Mouse (Mus musculus) T-helper 1 cell (primary cell): ENCODE results near the gene Gm498.

ENCODE experiments used
- in situ Hi-C: fragments of 300-600 bp; cut with MboI, MseI; formaldehyde crosslinking; loops from one replicate; pipeline ENCODE4 v1.15.1; 2025; ENCODE audit warnings: high pct_unique_total_duplicates

Gm498 gene

GRCm38 (mm10) chr7:143891146-143891545, 24.5 kb downstream of the Gm498 start:
- in situ Hi-C loops: no loop called here

GRCm38 (mm10) chr7:143892361-143892760, 25.7 kb downstream of the Gm498 start:
- in situ Hi-C loops: no loop called here

GRCm38 (mm10) chr7:143900667-143901066, 34.0 kb downstream of the Gm498 start:
- in situ Hi-C loops: no loop called here

- in situ Hi-C loops: loop anchor here (5.0 kb wide), 1 partner anchor 73 kb away; no protein-coding TSS in a partner anchor
Measured at GRCm38 (mm10) chr7:143905176-143905575, 38.5 kb downstream of the Gm498 start.

- in situ Hi-C loops: loop anchor here (5.0 kb wide), 1 partner anchor 73 kb away; no protein-coding TSS in a partner anchor
Measured at GRCm38 (mm10) chr7:143905606-143906005, 39.0 kb downstream of the Gm498 start.

GRCm38 (mm10) chr7:143913611-143914010, 47.0 kb downstream of the Gm498 start:
- in situ Hi-C loops: no loop called here

GRCm38 (mm10) chr7:143919031-143919679, 52.5 kb downstream of the Gm498 start:
- in situ Hi-C loops: no loop called here

- in situ Hi-C loops: no loop called here
Measured at GRCm38 (mm10) chr7:143929899-143930298, 63.3 kb downstream of the Gm498 start.

GRCm38 (mm10) chr7:143938647-143939046, 72.0 kb downstream of the Gm498 start:
- in situ Hi-C loops: no loop called here

GRCm38 (mm10) chr7:143939476-143939875, 72.8 kb downstream of the Gm498 start:
- in situ Hi-C loops: no loop called here

- in situ Hi-C loops: no loop called here
Measured at GRCm38 (mm10) chr7:143942941-143943691, 76.5 kb downstream of the Gm498 start.

GRCm38 (mm10) chr7:143944421-143944980, 77.9 kb downstream of the Gm498 start:
- in situ Hi-C loops: no loop called here
